Mouse (Mus musculus): ENCODE results near the gene Cpa1.

The Cpa1 gene

DNA sequence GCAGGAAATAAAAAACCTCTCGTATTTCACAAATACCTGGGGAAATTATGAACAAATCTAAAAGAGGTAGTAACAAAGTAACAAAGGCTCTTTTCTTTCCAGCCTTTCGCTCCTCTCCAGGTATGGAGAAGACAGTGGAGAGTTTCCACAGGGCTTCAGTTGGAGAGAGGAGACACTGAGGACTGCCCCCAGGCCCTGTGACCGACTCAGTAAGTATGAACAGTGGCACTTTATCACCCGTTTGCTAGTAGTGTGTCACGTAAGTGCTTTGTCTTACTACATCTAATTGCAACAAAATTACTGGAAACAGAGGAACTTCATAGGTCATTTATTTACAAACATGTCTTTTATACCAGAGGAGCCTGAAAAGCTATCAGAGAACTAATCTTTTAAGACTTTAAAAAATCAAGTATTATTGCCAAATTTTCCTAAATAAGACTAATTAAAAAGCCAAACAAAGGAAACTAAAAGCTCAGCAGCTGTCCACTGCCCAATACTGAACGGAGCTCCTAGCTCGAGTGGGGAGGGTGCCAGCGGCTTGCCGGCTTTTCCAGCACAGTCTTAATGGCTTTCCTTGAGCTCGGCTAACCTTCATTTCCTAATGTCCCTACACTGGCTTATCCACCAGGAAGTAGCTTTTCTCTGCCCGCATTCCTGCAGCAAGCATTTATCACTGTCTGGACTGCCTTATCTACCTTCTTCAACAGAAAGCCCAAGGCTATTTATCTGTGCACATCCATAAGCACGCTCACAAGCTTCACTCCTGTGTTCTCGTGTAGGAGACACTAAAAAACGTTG lies 34.9 kb downstream of the Cpa1 start:
- DNase-seq (ENCODE audit: low spot score): peak; percentile 41

DNA sequence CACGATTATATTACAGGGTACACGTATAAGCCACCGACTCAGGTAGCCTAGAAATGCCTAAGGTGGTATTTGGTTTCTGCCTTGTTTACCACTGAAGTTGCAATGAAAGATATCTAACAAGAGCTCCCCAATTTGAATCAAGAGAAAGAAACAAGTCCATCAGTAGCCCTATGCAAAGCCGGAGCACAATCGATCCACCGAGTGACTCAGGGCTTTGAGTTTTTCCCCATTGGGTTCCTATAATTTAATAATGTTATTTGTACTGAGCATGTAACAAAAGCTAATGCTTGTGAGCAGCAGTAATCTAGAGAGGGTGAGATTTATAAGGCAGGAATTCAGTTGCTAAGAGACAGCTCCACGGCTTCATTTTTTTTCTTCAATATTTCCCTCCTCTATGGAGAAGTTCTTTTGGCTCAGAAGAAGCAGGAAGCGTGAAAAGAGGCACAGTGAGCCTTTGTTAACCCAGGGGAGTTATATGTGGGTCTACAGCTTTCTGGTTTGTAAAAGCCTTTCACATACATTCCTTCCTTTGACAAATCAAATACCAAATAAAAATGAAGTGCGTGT lies 35.8 kb downstream of the Cpa1 start:
- peak; percentile 60 for DNase-seq (ENCODE audit: low spot score)

DNA sequence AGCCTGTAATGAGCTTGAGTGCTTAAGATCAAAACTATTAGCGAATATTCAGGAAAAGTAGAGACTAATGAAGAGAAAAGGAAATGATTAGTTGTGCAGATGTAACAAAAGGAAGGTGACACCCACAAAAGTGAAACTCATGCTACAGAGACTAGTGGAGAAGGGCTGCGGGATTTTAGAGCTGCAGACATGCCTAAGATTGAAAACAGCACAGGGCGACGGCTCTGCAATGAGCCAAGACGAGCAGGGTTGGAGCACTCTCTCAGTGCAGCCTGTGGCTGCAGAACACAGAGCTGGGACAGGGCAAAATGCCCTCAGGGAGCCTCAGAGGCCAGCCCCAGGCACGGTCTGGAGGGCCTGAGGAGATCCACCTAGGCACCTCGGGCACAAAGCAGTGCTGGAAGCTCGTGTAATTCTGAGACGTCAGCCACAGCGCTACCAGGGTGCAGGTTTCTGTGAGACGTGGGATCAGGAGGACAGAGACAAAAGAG lies 36.3 kb downstream of the Cpa1 start:
- peak; percentile 51 for DNase-seq (ENCODE audit: low spot score)

DNA sequence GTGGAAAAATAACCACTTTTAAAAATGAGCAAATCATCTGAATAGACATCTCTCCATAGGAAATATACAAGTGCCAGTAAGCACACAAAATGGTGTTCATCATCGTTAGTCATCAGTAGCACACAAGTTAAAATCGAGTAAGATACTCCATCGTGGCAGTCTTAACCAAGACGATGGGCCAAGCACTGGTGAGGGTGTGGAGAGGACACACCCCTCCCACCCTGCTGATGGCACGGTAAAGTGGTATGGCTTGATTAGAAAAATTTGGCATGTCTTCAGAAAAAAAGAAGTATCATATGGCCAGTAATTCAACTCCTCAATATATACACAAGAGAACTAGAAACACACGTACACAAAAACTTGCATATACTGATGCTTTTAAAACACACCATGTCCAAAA lies 37.5 kb downstream of the Cpa1 start:
- DNase-seq (ENCODE audit: low spot score): no peak

DNA sequence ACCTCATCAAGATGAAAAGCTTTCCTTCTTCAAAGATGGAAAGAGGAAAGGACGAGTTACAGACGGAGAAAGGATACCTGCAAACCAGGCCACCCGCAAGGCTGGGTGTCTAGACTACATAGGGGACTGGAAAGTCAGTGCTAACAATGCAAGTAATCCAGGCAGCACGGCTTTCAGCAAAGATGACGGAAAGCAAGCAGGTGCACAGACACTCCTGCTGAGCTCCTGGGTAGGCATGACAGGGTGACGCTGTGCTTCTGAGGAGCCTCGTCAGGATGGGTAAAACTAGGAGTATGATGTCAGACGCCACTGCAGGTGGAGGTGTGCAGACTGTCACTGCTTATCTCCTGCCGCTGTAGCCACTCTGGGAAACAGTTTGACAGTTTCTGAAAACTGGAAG lies 38.6 kb downstream of the Cpa1 start:
- DNase-seq (ENCODE audit: low spot score): no peak

DNA sequence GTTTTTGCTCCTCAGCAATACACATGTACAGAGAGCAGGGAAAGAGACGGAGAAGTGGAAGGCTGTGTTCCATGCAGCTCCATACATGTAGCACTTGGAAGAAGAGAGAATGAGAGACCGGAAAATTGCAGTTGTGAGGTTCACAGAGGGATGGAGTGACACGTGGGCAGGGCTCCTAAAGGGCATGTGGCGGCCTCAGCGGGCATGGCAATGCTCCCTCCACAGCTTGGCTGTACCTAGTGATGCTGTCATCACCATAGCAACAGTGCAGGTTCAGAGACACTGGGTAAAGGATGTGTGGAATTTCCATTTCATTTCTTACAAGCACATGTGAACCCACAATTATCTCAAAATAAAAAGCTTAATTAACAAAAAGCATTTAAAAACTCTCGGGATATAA lies 39.5 kb downstream of the Cpa1 start:
- peak; percentile 23 for DNase-seq (ENCODE audit: low spot score)

DNA sequence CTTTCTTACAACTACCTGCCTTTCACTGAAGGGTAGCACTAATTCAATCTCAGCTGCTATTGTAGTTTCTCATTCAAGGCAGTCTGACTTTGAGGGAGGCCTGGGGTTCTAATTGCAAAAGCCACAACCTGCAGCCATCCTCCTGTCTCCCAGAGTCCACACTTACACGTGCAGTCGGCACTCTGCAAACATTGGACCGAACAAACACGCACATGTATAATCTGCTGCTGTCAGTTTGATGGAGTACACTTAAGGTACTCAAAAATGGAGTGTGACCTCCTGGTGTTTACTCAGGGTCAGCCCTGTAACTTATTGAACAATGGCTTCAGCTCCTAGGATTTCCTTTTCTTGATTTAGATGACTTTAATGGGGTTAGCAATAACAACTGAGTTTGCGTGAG lies 40.5 kb downstream of the Cpa1 start:
- DNase-seq (ENCODE audit: low spot score): no peak

DNA sequence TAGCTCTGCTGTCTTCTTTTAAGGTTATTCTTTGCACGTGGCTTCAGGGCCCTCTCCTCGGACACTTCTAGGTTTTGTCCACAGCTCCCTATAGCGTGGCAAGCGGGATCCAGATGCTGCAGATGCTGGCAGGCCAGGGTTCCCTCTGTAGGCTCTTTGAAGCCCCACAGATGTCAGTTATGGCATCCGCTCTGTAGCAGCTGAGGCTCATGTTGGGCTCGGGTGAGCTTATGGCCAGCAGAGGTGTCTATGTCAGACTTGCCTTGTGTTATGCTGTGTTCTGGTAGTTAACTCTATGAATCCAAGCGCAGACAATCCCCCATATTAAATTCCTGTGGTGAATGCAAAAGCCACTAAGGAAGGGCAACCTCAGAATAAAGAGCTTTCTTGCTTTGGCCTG lies 41.4 kb downstream of the Cpa1 start:
- no peak for DNase-seq (ENCODE audit: low spot score)

DNA sequence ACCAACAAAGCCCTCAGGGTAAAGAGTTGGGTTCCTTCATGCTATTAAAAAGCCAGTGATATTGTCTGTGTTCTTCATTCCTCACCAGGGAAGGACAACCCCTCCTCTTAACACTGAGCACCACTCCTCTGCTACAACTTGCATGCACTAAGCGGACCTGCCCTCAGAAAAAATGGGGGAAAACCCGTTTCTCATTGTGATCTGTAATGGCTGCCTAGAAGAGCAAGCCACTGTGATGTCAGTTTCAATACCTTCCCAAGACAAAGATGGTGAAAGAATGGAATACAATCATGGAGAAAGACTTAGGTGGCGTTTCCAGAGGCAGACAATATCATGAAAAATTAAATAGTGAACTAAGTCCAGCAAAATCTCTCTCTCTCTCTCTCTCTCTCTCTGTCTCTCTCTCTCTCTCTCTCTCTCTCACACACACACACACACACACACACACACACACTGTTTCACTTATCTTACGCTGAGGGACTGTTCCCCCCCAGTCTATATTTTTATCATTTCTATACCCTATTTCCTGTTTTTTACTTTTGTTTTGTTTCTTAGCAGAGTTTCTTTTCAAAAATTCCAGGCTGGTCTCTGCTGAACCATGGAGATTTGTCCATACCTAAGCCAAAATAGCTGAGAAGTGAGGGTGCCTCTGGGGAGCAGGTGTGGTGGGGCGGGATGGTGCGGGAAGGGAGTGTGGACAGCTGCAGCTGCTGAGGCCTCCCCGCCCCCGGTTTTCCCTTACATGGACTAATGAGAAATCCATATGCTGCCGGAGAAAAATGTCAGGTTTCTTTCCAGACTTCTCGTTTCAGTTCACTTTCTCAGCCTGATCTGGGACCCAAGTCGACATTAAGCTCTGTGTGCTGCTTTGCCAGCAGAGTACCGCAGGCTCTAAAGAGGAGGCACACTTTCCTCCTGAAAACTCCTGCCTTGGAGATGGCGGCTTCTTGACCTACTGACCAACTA lies 43.2 kb downstream of the Cpa1 start:
- DNase-seq (ENCODE audit: low spot score): no peak

DNA sequence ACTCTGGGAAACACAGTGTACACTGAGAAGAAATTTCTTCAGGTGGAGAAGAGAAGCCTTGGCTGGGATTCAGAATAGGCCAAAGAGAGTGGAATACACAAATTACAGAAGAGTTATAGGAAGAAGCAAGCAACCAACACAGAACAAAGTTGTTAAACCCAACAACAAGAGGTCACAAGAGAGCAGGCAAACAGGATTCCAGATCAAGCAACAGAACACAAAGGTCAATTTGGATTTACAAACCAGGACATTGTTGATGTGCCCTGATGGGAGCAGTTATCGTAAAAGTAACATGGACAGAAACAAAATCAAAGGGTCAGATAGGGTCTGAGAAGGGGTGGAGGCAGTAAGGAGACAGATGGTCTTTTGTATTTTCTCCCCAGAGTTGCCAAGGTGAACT lies 45.6 kb downstream of the Cpa1 start:
- no peak for DNase-seq (ENCODE audit: low spot score)

DNA sequence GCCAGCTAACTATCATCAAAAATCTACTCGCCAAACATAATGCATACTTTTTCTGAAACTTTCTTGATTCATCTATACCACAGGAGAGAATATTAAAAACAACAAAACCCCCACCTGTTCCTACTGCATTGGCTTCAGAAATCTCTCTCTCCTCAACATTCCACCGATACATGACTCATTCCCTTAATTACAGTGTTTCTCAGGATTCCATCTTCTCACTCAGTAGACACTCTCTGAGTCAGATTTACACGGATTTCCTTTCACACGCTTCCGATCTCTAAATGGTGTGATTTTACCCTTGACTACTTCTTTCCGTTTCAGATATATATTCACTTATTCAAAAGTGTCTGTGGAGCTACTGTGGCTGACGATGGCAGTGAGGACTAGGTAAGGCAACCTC lies 48.2 kb downstream of the Cpa1 start:
- no peak for DNase-seq (ENCODE audit: low spot score)

DNA sequence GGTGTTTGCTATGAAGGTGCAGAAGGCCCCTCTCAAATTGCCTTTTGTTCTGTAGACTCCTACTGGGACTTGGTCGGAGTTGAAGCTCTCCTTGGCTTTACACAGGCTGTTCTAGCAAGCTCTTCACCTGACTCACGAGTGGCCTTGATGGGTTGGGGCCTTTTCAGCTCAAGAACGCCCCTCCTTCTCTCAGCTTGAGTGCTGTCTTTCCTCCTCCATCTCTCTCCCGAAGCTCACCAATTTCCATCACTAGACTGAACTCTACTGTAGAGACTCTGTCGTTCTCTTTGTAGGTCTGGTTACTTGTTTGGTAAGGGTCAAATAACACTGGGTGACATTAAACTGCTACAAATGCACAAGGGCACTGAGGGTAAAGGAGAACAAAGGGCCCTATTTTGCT lies 53.8 kb downstream of the Cpa1 start:
- DNase-seq (ENCODE audit: low spot score): peak; percentile 21

DNA sequence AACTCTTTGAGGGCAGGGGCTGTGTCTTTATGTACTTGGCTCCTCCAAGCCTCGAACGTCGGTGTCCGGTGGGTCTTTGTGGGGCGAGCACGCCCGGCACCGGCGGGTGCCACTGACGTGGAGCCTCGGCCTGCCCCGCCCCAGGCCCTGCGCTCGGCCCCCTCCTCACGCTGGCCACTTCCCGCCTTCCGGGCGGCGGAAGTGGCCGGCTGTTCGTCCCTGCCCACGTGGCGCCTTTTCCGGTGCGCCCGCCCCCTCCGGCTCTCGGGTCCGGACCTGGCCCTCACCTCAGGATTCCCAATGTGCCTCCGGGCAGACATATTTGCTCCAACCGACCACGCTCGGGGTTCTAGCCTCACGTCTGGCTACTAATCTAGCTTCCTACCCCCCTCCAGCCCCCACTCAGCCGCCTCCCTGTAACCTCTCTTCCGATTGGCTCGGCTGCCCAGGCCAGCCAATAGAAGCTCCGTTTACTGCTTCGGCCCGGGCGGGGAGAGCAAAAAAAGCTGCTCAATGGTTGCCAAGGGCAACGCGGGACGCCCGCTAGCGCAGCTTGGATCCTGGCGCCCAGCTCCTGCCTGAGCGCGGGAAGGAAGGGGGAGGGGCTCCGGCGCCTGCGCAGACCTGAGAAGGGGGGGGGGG lies 54.5 kb downstream of the Cpa1 start, which contains the start of gene Cep41:
TSS of gene Cep41 (minus strand) at position 400 of the 642 bp plus-strand sequence.
- peak; percentile 96 for DNase-seq (ENCODE audit: low spot score)

DNA sequence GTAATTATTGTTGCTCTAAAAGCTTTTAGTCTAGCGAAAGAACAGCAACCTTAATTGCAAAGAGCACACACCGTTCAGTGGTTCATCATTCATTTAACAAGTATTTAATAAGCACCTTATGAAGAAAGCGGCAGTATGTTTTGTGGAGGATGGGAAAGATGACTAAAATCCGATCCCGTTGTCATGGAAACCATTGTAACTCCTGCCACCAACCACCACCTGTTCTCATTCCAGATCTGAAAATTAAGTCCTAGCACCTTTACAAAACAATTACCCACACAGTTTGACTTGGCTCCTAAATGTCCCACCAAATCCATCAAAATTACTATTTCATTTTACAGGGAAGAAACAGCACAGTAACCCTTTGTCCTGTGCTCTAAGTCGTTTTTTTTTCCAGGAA lies 55.2 kb downstream of the Cpa1 start:
- DNase-seq (ENCODE audit: low spot score): no peak

Data from MN1 (cell line).